Mouse (Mus musculus) limb, embryonic 14.5 days (tissue): ENCODE results near the gene Khdc4. TPM values are rescaled to one million over a fixed set of nuclear protein-coding genes. Genes with fewer than 3 reads are reported as not detected.

ENCODE experiments used
- ATAC-seq: fragments of 200-750 bp; cut with Nextera tagmentation; 2 replicates; pipeline ENCODE4 v1.8.0; 2017; ENCODE audit warnings: low read depth, moderate number of reproducible peaks, moderate TSS enrichment; ENCODE audit not compliant: low FRiP score
- DNase-seq: peaks from one replicate; pipeline ENCODE4 v3.0.0-alpha.2; 2015; ENCODE audit warnings: low spot score
- H3K27ac ChIP-seq: fragments of 300-500 bp; sonication (generic); replicated peaks from 2 replicates; pipeline ENCODE4 v1.5.1; 2014; ENCODE audit warnings: low read depth, mild to moderate bottlenecking, low read length, moderate library complexity, mixed read lengths
- H3K27me3 ChIP-seq: fragments of 300-500 bp; sonication (generic); 2 replicates; pipeline ENCODE4 v1.6.1; 2014; ENCODE audit warnings: low read length, mixed read lengths; ENCODE audit not compliant: control insufficient read depth, insufficient read depth
- H3K36me3 ChIP-seq: fragments of 300-500 bp; sonication (generic); 2 replicates; pipeline ENCODE4 v1.6.1; 2014; ENCODE audit warnings: mild to moderate bottlenecking, low read length, moderate library complexity, mixed read lengths; ENCODE audit not compliant: control insufficient read depth, insufficient read depth
- H3K4me1 ChIP-seq: fragments of 300-500 bp; sonication (generic); 2 replicates; pipeline ENCODE4 v1.6.1; 2014; ENCODE audit warnings: antibody characterized with exemption, low read length, mixed read lengths; ENCODE audit not compliant: control insufficient read depth, insufficient read depth
- H3K4me2 ChIP-seq: fragments of 300-500 bp; sonication (generic); replicated peaks from 2 replicates; pipeline ENCODE4 v1.6.1; 2014; ENCODE audit warnings: low read depth, mild to moderate bottlenecking, low read length, moderate library complexity; ENCODE audit not compliant: severe bottlenecking
- H3K4me3 ChIP-seq: fragments of 300-500 bp; sonication (generic); replicated peaks from 2 replicates; pipeline ENCODE4 v1.5.1; 2014; ENCODE audit warnings: low read length
- H3K9ac ChIP-seq: fragments of 300-500 bp; sonication (generic); 2 replicates; pipeline ENCODE4 v1.6.1; 2014; ENCODE audit warnings: mild to moderate bottlenecking, low read depth, low read length, moderate library complexity; ENCODE audit not compliant: severe bottlenecking
- H3K9me3 ChIP-seq: fragments of 300-500 bp; sonication (generic); 2 replicates; pipeline ENCODE4 v1.6.1; 2016; ENCODE audit warnings: low read length; ENCODE audit not compliant: control insufficient read depth
- POLR2A ChIP-seq: fragments of 200-500 bp; IDR thresholded peaks from 2 replicates; pipeline ENCODE4 v1.8.0; 2012; ENCODE audit warnings: inconsistent platforms, mild to moderate bottlenecking, moderate library complexity, borderline replicate concordance; ENCODE audit not compliant: insufficient read depth, insufficient read length; ENCODE audit errors: extremely low read depth
- WGBS: fragments of 180-500 bp; shearing (Covaris S2); extraction: QIAGEN DNeasy Blood & Tissue Kit; methylation state at CpG from one replicate; pipeline ENCODE4 v1.1.7; 2014; 5-methylcytosine and 5-hydroxymethylcytosine counted together
- polyA plus RNA-seq, 2 experiments: library from polyadenylated mRNA; depleted of rRNA in 1 of 2; stranded (reverse) in 1 of 2; unstranded in 1 of 2; fragments of >200 nt; fragmentation: Nextera tagmentation in 1 of 2; extraction: Ambion mirVana in 1 of 2; gene quantifications; 2 replicates each; pipeline versions ENCODE4 v1.2.1 to v1.2.3; 2012 to 2014

The Khdc4 gene
- polyA plus RNA-seq, 2 experiments, result 78.0 to 144 TPM

DNA sequence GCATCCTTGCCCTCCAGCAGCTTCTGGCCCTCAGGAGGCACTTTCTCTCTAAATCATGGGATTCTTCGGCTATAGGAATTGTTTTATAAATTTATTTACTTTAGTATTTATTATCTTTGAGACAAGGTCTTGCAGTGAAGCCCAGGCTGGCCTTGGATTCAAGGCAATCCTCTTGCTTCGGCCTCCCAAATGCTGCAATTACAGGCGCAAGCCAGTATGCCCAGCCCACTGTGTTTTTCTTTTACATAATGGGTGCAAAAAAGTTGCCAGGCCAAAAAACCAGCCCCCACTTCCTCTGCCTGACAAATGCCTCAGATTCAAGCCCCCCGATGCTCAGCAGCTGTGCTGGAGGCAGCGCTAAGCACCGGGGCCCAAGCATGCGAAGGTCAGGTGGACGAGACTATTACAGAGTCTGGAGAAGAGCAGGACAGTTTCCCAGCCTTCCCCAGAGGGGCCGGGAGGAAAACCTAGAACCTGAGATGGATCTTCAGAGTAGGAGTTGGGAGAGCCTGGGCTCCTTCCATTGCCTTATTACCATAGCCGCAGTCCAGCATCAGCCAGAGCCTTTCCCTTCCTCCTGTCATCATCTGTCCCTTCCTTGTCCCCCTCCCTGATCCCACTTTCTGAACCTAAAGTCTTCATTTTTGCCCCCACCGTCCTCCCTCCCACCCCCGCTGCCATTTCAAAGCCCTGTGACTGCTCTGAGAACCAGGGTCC is 37.0 kb upstream of the Khdc4 start:
- DNase-seq (no peak), ATAC-seq (no peak)
- H3K27ac ChIP-seq, result no peak overlapping the region
- H3K4me3 ChIP-seq, result no peak overlapping the region
- no peaks in the 10 kb centered on the region for H3K9me3 ChIP-seq
- no peaks in the 10 kb centered on the region for H3K27me3 ChIP-seq
- H3K9ac ChIP-seq, result no peak overlapping the region
- WGBS, result 85% methylated on average over 12 of the region's 12 CpGs
- H3K36me3 ChIP-seq, result peaks cover 51% of the 10 kb centered on the region
- no peak for TF ChIP-seq POLR2A
- no peaks in the 10 kb centered on the region for H3K4me1 ChIP-seq
- no peak overlapping the region for H3K4me2 ChIP-seq

DNA sequence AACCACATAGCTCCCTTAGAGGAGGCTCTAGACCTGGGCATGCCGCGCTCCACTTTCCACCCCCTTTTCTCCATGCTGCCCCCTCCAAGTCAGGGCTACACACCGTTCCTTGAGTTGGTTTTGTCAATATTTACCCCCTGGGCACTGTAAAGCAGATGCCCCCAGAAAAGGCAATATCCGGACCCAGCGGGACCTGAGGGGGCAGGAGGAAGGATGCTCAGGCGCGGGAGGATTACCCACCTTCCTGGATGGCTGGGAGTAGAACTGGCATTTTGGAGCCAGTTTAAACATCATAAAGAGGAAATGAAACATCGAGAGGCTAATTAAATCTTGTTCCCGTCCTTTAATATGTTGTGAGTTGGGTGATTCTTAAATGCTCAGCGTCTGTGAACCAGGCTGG is 36.4 kb upstream of the Khdc4 start:
- Histone ChIP-seq H3K27me3 (no peaks in the 10 kb centered on the region), H3K4me3 (no peak overlapping the region), H3K9ac (no peak overlapping the region), H3K4me1 (no peaks in the 10 kb centered on the region), H3K9me3 (no peaks in the 10 kb centered on the region), H3K4me2 (no peak overlapping the region), H3K36me3 (peaks cover 45% of the 10 kb centered on the region), H3K27ac (no peak overlapping the region)
- no peak for TF ChIP-seq POLR2A
- DNase-seq (no peak), ATAC-seq (no peak)
- 75% methylated on average over 10 of the region's 10 CpGs for WGBS

DNA sequence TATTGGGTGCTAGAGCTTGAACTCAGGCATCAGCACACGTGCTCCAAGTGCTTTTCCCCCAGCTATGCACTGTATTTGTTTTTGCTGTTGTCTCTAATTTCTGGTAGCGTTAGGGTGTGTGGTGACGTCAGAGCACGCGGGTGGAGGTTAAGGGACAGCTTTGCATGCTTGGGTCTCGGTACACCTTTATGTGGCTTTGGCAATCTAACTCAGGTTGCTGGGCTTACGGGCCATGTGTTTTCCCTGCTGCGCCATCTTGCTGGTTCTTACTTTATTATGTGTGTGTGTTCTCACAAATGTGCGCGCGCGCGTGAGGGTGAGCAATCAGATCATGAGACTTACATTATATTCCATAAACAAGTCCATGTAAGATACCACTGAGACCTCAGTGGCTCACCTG is 35.6 kb upstream of the Khdc4 start:
- Histone ChIP-seq H3K27ac (no peak overlapping the region), H3K4me3 (no peak overlapping the region), H3K4me1 (peaks cover 2% of the 10 kb centered on the region; the same call in 1 of the 2 replicates), H3K9me3 (no peaks in the 10 kb centered on the region), H3K4me2 (no peak overlapping the region), H3K9ac (no peak overlapping the region), H3K27me3 (no peaks in the 10 kb centered on the region), H3K36me3 (peaks cover 37% of the 10 kb centered on the region)
- TF ChIP-seq POLR2A, result no peak
- DNase-seq, result no peak
- WGBS, result 94% methylated on average over 13 of the region's 13 CpGs
- ATAC-seq, result no peak

DNA sequence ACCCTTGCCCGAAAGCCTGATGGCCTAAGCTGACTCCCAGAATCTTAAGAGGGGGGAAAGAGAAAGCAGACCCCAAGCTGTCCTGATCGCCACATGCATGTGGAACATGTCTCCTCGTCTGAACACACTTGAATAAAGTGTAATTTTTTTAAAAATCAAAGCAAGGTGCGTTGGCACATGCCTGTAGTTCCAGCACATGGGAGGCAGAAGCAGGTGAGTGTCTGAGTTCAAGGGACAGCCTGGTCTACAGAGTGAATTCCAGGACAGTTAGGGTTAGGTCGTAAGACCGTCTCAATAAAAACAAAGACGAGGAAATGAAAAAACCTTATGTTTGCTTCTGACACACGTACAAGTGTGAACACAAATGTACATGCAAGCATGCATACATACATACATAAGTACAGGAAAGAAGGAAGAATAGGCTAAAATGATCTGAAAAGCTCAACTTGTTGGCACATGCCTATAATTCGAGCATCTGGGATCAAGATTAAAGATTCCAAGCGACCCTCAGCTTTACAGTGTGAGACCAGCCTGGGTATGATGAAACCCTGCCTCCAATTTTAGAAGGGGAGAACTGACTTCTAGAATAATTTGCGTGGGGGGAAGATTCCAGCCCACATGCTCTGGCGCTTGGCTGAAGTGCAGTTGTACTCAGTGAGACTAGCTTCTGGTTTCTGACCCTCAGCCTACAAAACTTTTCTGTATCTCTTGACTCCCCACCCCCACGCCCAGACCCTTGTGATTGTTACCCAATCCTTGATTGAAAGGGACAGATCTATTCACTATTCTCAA is 34.7 kb upstream of the Khdc4 start:
- no peak overlapping the region for H3K4me3 ChIP-seq
- peaks cover 28% of the 10 kb centered on the region for H3K36me3 ChIP-seq
- no peak overlapping the region for H3K27ac ChIP-seq
- ATAC-seq (no peak), DNase-seq (no peak)
- no peak for TF ChIP-seq POLR2A
- no peaks in the 10 kb centered on the region for H3K27me3 ChIP-seq
- H3K4me2 ChIP-seq, result no peak overlapping the region
- H3K9ac ChIP-seq, result no peak overlapping the region
- 72% methylated on average over 13 of the region's 13 CpGs for WGBS
- H3K4me1 ChIP-seq, result peaks cover 4% of the 10 kb centered on the region; the same call in 1 of the 2 replicates
- no peaks in the 10 kb centered on the region for H3K9me3 ChIP-seq

DNA sequence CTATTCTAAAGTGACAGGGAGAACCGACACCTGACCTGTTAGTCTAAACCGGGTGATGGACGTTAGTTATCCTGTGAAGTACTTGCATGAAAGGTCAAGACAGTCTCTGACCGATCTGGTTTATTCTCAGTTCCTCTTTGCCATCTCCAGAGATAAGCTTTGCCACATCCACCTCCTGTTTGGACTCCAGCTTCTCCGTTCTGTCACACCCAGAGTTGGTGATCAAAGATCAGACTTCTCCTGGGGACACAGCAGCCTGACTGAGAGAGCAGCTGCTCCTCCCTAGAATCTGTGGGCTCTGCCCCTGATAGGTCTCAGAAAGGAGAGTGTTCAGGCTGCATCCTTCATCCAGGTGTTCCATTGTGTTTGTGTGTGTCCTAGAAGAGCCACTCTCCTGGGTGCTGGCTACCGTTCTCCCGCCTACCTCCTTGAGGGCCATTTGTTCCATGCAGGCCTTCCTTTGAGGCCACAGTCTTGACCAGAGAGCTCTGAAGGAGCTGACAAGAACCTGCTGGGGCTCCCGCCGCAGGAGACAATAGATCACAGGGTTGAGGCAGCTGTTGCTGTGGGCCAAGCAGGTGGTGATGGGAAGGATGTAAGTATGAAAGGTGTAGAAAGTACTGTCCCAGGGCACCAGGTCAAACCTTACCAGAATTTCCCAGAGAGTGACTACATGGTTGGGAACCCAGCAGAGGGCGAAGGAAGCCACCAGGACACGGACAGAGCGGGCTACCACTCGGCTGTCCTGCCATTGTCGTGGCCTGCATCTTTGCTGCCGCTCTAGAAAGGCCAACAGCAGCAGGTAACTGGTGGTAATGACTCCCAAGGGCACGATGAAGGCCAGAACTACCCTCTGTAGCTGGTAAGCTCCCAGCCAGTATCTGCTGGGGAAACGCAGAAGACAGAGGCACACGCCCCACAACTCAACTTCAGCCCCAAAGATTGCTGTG is 33.7 kb upstream of the Khdc4 start:
- H3K4me1 ChIP-seq, result peaks cover 4% of the 10 kb centered on the region; the same call in 1 of the 2 replicates
- no peak overlapping the region for H3K27ac ChIP-seq
- no peak for ATAC-seq
- 72% methylated on average over 17 of the region's 18 CpGs for WGBS
- peaks cover 18% of the 10 kb centered on the region for H3K36me3 ChIP-seq
- H3K9me3 ChIP-seq, result no peaks in the 10 kb centered on the region
- no peaks in the 10 kb centered on the region for H3K27me3 ChIP-seq
- DNase-seq, result no peak
- no peak overlapping the region for H3K4me2 ChIP-seq
- no peak overlapping the region for H3K9ac ChIP-seq
- no peak overlapping the region for H3K4me3 ChIP-seq
- TF ChIP-seq POLR2A, result no peak
